16 mouse cellular contexts compared by ENCODE assay signal in genomic region chr11:8582101-8582920, GRCm38 (mm10).
DNase-seq lines count a peak whose midpoint lies in the region; ATAC-seq lines count a peak whose summit lies in the region.
"Had no signal": no experiment of that assay in that cellular context is flagged by ENCODE, and none has a peak within 500 bp of the region (broad histone marks: within the 10 kb centered on the region; RNA-seq: fewer than 3 reads in every experiment).

No protein-coding gene starts in this region.

- no peak for DNase-seq in layer of hippocampus, adult 18-20 months (ENCODE audit: low spot score in 2 of 2)
- DNase-seq in left cerebral cortex, adult 8-10 months (ENCODE audit: low spot score in 2 of 2): no peak
- no peak for DNase-seq in kidney, adult 9 months
- DNase-seq: adrenal gland, postnatal 36 days; cerebellum, adult 11-12 months; right cerebral cortex, postnatal 4 days had no signal

- no peaks in the 10 kb centered on the region for H3K9me3 ChIP-seq in kidney, embryonic 15.5 days (replicated peaks)
- no peaks in the 10 kb centered on the region for H3K9me3 ChIP-seq in kidney, embryonic 14.5 days (ENCODE audit: control insufficient read depth, low read length)
- H3K9me3 ChIP-seq in intestine, embryonic 16.5 days (ENCODE audit: control insufficient read depth, low read length): no peaks in the 10 kb centered on the region
- no peaks in the 10 kb centered on the region for H3K9me3 ChIP-seq in stomach, embryonic 14.5 days (ENCODE audit: control insufficient read depth, low read depth, low read length)
- H3K9me3 ChIP-seq: embryonic facial prominence, embryonic 13.5 days; heart, embryonic 15.5 days; liver, embryonic 15.5 days; neural tube, embryonic 15.5 days had no signal

- no peak overlapping the region for H3K4me3 ChIP-seq in kidney, embryonic 15.5 days (replicated peaks)
- H3K4me3 ChIP-seq in kidney, embryonic 14.5 days (ENCODE audit: low read length): no peak overlapping the region
- H3K4me3 ChIP-seq in intestine, embryonic 16.5 days (ENCODE audit: low read length): no peak overlapping the region
- H3K4me3 ChIP-seq in stomach, embryonic 14.5 days (ENCODE audit: low read depth, low read length): no peak overlapping the region
- H3K4me3 ChIP-seq: embryonic facial prominence, embryonic 13.5 days; heart, embryonic 15.5 days; liver, embryonic 15.5 days; neural tube, embryonic 15.5 days had no signal

- no peaks in the 10 kb centered on the region for H3K27me3 ChIP-seq in kidney, embryonic 15.5 days
- no peaks in the 10 kb centered on the region for H3K27me3 ChIP-seq in kidney, embryonic 14.5 days (ENCODE audit: control insufficient read depth, insufficient read depth, low read length)
- H3K27me3 ChIP-seq in intestine, embryonic 16.5 days (replicated peaks; ENCODE audit: control insufficient read depth, insufficient read depth, low read length): no peaks in the 10 kb centered on the region
- H3K27me3 ChIP-seq in stomach, embryonic 14.5 days (ENCODE audit: control insufficient read depth, insufficient read depth, low read length): no peaks in the 10 kb centered on the region
- H3K27me3 ChIP-seq: embryonic facial prominence, embryonic 13.5 days; heart, embryonic 15.5 days; liver, embryonic 15.5 days; neural tube, embryonic 15.5 days had no signal

- no peak overlapping the region for H3K27ac ChIP-seq in kidney, embryonic 15.5 days
- H3K27ac ChIP-seq in kidney, embryonic 14.5 days (ENCODE audit: low read depth, low read length): no peak overlapping the region
- H3K27ac ChIP-seq in intestine, embryonic 16.5 days (ENCODE audit: low read length): peak overlapping the region; percentile 78
- H3K27ac ChIP-seq in stomach, embryonic 14.5 days (ENCODE audit: low read length): no peak overlapping the region
- H3K27ac ChIP-seq: embryonic facial prominence, embryonic 13.5 days; heart, embryonic 15.5 days; liver, embryonic 15.5 days; neural tube, embryonic 15.5 days had no signal

- no peak overlapping the region for H3K4me2 ChIP-seq in kidney, embryonic 15.5 days
- H3K4me2 ChIP-seq in kidney, embryonic 14.5 days (replicated peaks; ENCODE audit: low read depth, low read length): no peak overlapping the region
- peak overlapping the region; percentile 16; the same call in 1 of the 2 replicates for H3K4me2 ChIP-seq in intestine, embryonic 16.5 days (ENCODE audit: low read depth, low read length)
- H3K4me2 ChIP-seq in stomach, embryonic 14.5 days (replicated peaks; ENCODE audit: low read depth, low read length): no peak overlapping the region
- H3K4me2 ChIP-seq: embryonic facial prominence, embryonic 13.5 days; heart, embryonic 15.5 days; liver, embryonic 15.5 days; neural tube, embryonic 15.5 days had no signal

- peaks cover 46% of the 10 kb centered on the region for H3K4me1 ChIP-seq in kidney, embryonic 15.5 days
- peaks cover 20% of the 10 kb centered on the region; the same call in 1 of the 2 replicates for H3K4me1 ChIP-seq in kidney, embryonic 14.5 days (ENCODE audit: control insufficient read depth, insufficient read depth, low read length)
- H3K4me1 ChIP-seq in intestine, embryonic 16.5 days (ENCODE audit: control insufficient read depth, insufficient read depth, low read length): peaks cover 62% of the 10 kb centered on the region
- peaks cover 15% of the 10 kb centered on the region for H3K4me1 ChIP-seq in stomach, embryonic 14.5 days (ENCODE audit: control insufficient read depth, insufficient read depth, low read length)
- H3K4me1 ChIP-seq: liver, embryonic 15.5 days had no signal

- peaks cover 18% of the 10 kb centered on the region for H3K36me3 ChIP-seq in kidney, embryonic 15.5 days
- H3K36me3 ChIP-seq in kidney, embryonic 14.5 days (ENCODE audit: control insufficient read depth, insufficient read depth, low read length): peaks cover 4% of the 10 kb centered on the region; the same call in 1 of the 2 replicates
- H3K36me3 ChIP-seq in intestine, embryonic 16.5 days (ENCODE audit: control insufficient read depth, insufficient read depth, low read length): peaks cover 2% of the 10 kb centered on the region; the same call in 1 of the 2 replicates
- peaks cover 9% of the 10 kb centered on the region for H3K36me3 ChIP-seq in stomach, embryonic 14.5 days (ENCODE audit: control insufficient read depth, insufficient read depth, low read length)
- H3K36me3 ChIP-seq: heart, embryonic 15.5 days; liver, embryonic 15.5 days; neural tube, embryonic 15.5 days had no signal

- no peak overlapping the region for H3K9ac ChIP-seq in kidney, embryonic 15.5 days
- no peak overlapping the region for H3K9ac ChIP-seq in kidney, embryonic 14.5 days (ENCODE audit: low read depth, low read length)
- H3K9ac ChIP-seq in intestine, embryonic 16.5 days (ENCODE audit: low read depth, low read length): no peak overlapping the region
- no peak overlapping the region for H3K9ac ChIP-seq in stomach, embryonic 14.5 days (replicated peaks; ENCODE audit: low read depth, low read length)
- H3K9ac ChIP-seq: embryonic facial prominence, embryonic 13.5 days; heart, embryonic 15.5 days; liver, embryonic 15.5 days; neural tube, embryonic 15.5 days had no signal

- 81% methylated on average over 10 of the region's 10 CpGs for WGBS in kidney, embryonic 15.5 days
- WGBS in kidney, embryonic 14.5 days: 81% methylated on average over 10 of the region's 10 CpGs
- 55% methylated on average over 10 of the region's 10 CpGs for WGBS in intestine, embryonic 16.5 days
- WGBS in stomach, embryonic 14.5 days: 74% methylated on average over 10 of the region's 10 CpGs

- ATAC-seq in kidney, embryonic 15.5 days (replicated peaks; ENCODE audit: low FRiP score): peak; percentile 23; the same call in 1 of the 2 replicates
- no peak for ATAC-seq in kidney, embryonic 14.5 days (ENCODE audit: low FRiP score, low TSS enrichment)
- 0 out of 2 replicates have a peak, but pooled peaks have one; percentile 8 for ATAC-seq in granulocyte monocyte progenitor cell, adult 5-6 weeks (replicated peaks; ENCODE audit: poor library complexity, severe bottlenecking)
- peak; percentile 81 for ATAC-seq in intestine, embryonic 16.5 days
- peak; percentile 44 for ATAC-seq in stomach, embryonic 14.5 days (ENCODE audit: insufficient number of reproducible peaks, insufficient read depth, low FRiP score, low read depth)
- ATAC-seq: midbrain, embryonic 16.5 days had no signal
